Mouse (Mus musculus) E14TG2a.4 (cell line): Measurements from ENCODE around the gene Gm10964.

ENCODE experiments used
- H3K27me3 ChIP-seq: 2 replicates; pipeline ENCODE4 v1.6.1; 2014; ENCODE audit warnings: low read length, control low read depth; ENCODE audit not compliant: insufficient read depth
- H3K36me3 ChIP-seq: 2 replicates; pipeline ENCODE4 v1.6.1; 2014; ENCODE audit warnings: low read length, control low read depth; ENCODE audit not compliant: insufficient read depth
- H3K4me1 ChIP-seq: replicated peaks from 2 replicates; pipeline ENCODE4 v1.6.1; 2014; ENCODE audit warnings: low read depth, low read length, control low read depth
- H3K4me3 ChIP-seq: replicated peaks from 2 replicates; pipeline ENCODE4 v1.5.1; 2014; ENCODE audit warnings: mild to moderate bottlenecking, low read length
- H3K9me3 ChIP-seq: 2 replicates; pipeline ENCODE4 v1.6.1; 2014; ENCODE audit warnings: low read length, control low read depth
- CTCF ChIP-seq: conservative IDR thresholded peaks from 2 replicates; pipeline ENCODE4 v1.5.1; 2014; ENCODE audit warnings: low read length
- NANOG ChIP-seq: IDR thresholded peaks from 2 replicates; pipeline ENCODE4 v1.6.1; 2014; ENCODE audit warnings: borderline replicate concordance, low read length, mixed read lengths
- POU5F1 ChIP-seq: IDR thresholded peaks from 2 replicates; pipeline ENCODE4 v1.6.1; 2014; ENCODE audit warnings: low read length, borderline replicate concordance

Gm10964 gene

GRCm38 (mm10) chr3:103714236-103714875 is 24.8 kb upstream of the Gm10964 start:
- TF ChIP-seq NANOG (no peak), CTCF (no peak), POU5F1 (no peak)
- Histone ChIP-seq H3K4me3 (no peak overlapping the region), H3K4me1 (peaks cover 19% of the 10 kb centered on the region), H3K36me3 (no peaks in the 10 kb centered on the region), H3K27me3 (peaks cover 4% of the 10 kb centered on the region), H3K9me3 (no peaks in the 10 kb centered on the region)

DNA sequence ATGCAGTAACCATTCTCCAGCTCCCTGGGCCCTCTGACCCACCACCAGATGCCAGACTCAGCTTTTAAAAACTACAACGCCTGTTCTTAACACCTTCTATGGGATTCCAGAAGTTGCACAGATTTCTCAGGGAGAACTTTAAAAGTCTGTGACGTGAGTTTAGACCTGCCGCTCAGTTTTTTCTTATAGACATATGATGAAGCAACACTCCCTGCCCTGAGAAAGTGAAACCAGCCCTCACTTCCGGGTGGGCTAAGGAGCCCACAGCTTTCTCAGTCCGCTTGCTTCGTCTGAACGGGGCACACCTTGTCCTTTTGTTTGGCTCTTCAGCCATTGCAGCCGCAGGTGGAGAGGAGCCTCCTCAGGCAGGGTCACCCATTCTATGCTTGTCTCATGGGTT is 24.2 kb upstream of the Gm10964 start:
- Histone ChIP-seq H3K4me3 (no peak overlapping the region), H3K27me3 (peaks cover 4% of the 10 kb centered on the region), H3K36me3 (no peaks in the 10 kb centered on the region), H3K4me1 (peaks cover 19% of the 10 kb centered on the region), H3K9me3 (no peaks in the 10 kb centered on the region)
- TF ChIP-seq POU5F1 (no peak), NANOG (no peak)

GRCm38 (mm10) chr3:103715762-103716693 is 23.1 kb upstream of the Gm10964 start:
- Histone ChIP-seq H3K9me3 (no peaks in the 10 kb centered on the region), H3K4me1 (peaks cover 15% of the 10 kb centered on the region; the same call in 1 of the 2 replicates), H3K4me3 (no peak overlapping the region), H3K27me3 (peaks cover 4% of the 10 kb centered on the region), H3K36me3 (no peaks in the 10 kb centered on the region)
- no peak for TF ChIP-seq NANOG
- no peak for TF ChIP-seq POU5F1
- no peak for TF ChIP-seq CTCF

GRCm38 (mm10) chr3:103716774-103717760 is 22.1 kb upstream of the Gm10964 start:
- TF ChIP-seq NANOG, result no peak
- no peak for TF ChIP-seq CTCF
- no peak for TF ChIP-seq POU5F1
- Histone ChIP-seq H3K4me3 (no peak overlapping the region), H3K4me1 (peaks cover 15% of the 10 kb centered on the region; the same call in 1 of the 2 replicates), H3K9me3 (no peaks in the 10 kb centered on the region), H3K27me3 (peaks cover 4% of the 10 kb centered on the region), H3K36me3 (no peaks in the 10 kb centered on the region)

GRCm38 (mm10) chr3:103718728-103719127 is 20.4 kb upstream of the Gm10964 start:
- H3K27me3 ChIP-seq, result peaks cover 4% of the 10 kb centered on the region
- no peaks in the 10 kb centered on the region for H3K9me3 ChIP-seq
- H3K4me1 ChIP-seq, result peaks cover 15% of the 10 kb centered on the region; the same call in 1 of the 2 replicates
- no peaks in the 10 kb centered on the region for H3K36me3 ChIP-seq
- TF ChIP-seq NANOG, result no peak
- no peak for TF ChIP-seq CTCF
- TF ChIP-seq POU5F1, result no peak
- H3K4me3 ChIP-seq, result no peak overlapping the region

- H3K4me1 ChIP-seq, result no peaks in the 10 kb centered on the region
- H3K9me3 ChIP-seq, result no peaks in the 10 kb centered on the region
- H3K27me3 ChIP-seq, result no peaks in the 10 kb centered on the region
- no peak overlapping the region for H3K4me3 ChIP-seq
- no peak for TF ChIP-seq NANOG
- no peak for TF ChIP-seq POU5F1
- TF ChIP-seq CTCF, result no peak
- no peaks in the 10 kb centered on the region for H3K36me3 ChIP-seq
Measured at GRCm38 (mm10) chr3:103724137-103724536, 15.0 kb upstream of the Gm10964 start.

- no peaks in the 10 kb centered on the region for H3K9me3 ChIP-seq
- H3K4me1 ChIP-seq, result no peaks in the 10 kb centered on the region
- TF ChIP-seq POU5F1 (no peak), NANOG (no peak), CTCF (no peak)
- no peaks in the 10 kb centered on the region for H3K27me3 ChIP-seq
- H3K4me3 ChIP-seq, result no peak overlapping the region
- no peaks in the 10 kb centered on the region for H3K36me3 ChIP-seq
Measured at GRCm38 (mm10) chr3:103726642-103727041, 12.5 kb upstream of the Gm10964 start.

GRCm38 (mm10) chr3:103727813-103728326 is 11.3 kb upstream of the Gm10964 start:
- TF ChIP-seq POU5F1 (no peak), NANOG (no peak)
- peaks cover 3% of the 10 kb centered on the region for H3K4me1 ChIP-seq
- no peaks in the 10 kb centered on the region for H3K9me3 ChIP-seq
- H3K36me3 ChIP-seq, result no peaks in the 10 kb centered on the region
- H3K4me3 ChIP-seq, result no peak overlapping the region
- H3K27me3 ChIP-seq, result peaks cover 6% of the 10 kb centered on the region
